ENCODE assay signal across 25 mouse cellular contexts in the genomic region with DNA sequence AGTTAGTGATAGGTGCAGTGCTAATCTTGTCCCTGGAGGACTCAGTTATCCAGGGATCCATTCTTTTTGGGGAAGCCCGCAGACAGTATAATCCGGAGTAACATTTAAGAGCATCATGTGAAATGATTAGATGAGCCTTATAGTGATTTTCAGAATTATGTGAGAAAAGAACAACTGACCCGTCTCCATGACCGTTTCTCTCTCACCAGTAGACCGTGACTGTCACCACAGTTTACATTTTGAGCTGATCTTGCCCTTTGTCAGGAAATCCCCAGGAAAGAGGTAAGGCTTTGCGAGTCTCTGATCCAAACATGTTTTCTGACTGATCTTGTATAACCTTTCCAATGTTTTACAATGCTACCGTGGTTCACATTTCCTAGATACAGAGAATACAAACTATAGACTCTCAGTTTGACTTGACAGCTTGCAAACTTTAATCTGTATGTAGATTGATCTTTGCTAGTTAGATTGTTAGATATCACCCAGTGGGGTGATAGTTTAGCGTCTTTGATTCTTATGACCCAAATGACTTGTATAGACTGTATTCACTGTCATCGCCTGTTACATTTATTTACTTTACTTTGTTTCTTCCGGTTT. TPM values are rescaled to one million over a fixed set of nuclear protein-coding genes. Genes with fewer than 3 reads are reported as not detected.
DNase-seq lines count a peak whose midpoint lies in the region; ATAC-seq and TF ChIP-seq lines count a peak whose summit lies in the region.
"Had no signal": no experiment of that assay in that cellular context is flagged by ENCODE, and none has a peak within 500 bp of the region (broad histone marks: within the 10 kb centered on the region; RNA-seq: fewer than 3 reads in every experiment).

No protein-coding gene starts in this region.

- intact Hi-C loops in gastrocnemius, adult 2 months (cut with DNase I) = no loop called here
- intact Hi-C loops in heart, adult 2 months (cut with DNase I) = no loop called here

- 0 out of 2 replicates have a peak overlapping the region, but pooled peaks have one; percentile 1 for H3K27ac ChIP-seq in gastrocnemius, adult 2 months
- peak overlapping the region; percentile 1; the same call in 1 of the 2 replicates for H3K27ac ChIP-seq in heart, adult 2 months
- no peak overlapping the region for H3K27ac ChIP-seq in heart, embryonic 10.5 days
- H3K27ac ChIP-seq in midbrain, embryonic 16.5 days (ENCODE audit: low read length) = no peak overlapping the region
- H3K27ac ChIP-seq in midbrain, postnatal 0 days (ENCODE audit: low read depth, low read length) = no peak overlapping the region
- H3K27ac ChIP-seq: embryonic facial prominence, embryonic 13.5 days; embryonic facial prominence, embryonic 15.5 days; forebrain, embryonic 10.5 days; forebrain, embryonic 12.5 days had no signal

- TF ChIP-seq CTCF in gastrocnemius, adult 2 months (IDR thresholded peaks at IDR 0.05) = no peak
- TF ChIP-seq CTCF in heart, adult 2 months (IDR thresholded peaks at IDR 0.05) = no peak
- TF ChIP-seq CTCF in midbrain, postnatal 0 days (IDR thresholded peaks at IDR 0.05) = no peak

- TF ChIP-seq EP300 in heart, adult 2 months (IDR thresholded peaks at IDR 0.05; ENCODE audit: insufficient read depth, low read depth, low read length) = no peak

- peaks cover 6% of the 10 kb centered on the region; the same call in 1 of the 2 replicates for H3K79me2 ChIP-seq in heart, adult 2 months (replicated peaks; ENCODE audit: control insufficient read depth, insufficient read depth, low read length)

- no peak overlapping the region for H3K9ac ChIP-seq in heart, adult 2 months (ENCODE audit: low read depth, low read length)
- no peak overlapping the region for H3K9ac ChIP-seq in midbrain, embryonic 16.5 days (ENCODE audit: low read depth, low read length)
- H3K9ac ChIP-seq in midbrain, postnatal 0 days (replicated peaks; ENCODE audit: low read length, poor library complexity, severe bottlenecking) = no peak overlapping the region
- H3K9ac ChIP-seq: embryonic facial prominence, embryonic 13.5 days; embryonic facial prominence, embryonic 15.5 days; forebrain, embryonic 12.5 days had no signal

- no peaks in the 10 kb centered on the region for H3K9me3 ChIP-seq in heart, embryonic 10.5 days
- no peaks in the 10 kb centered on the region for H3K9me3 ChIP-seq in midbrain, embryonic 16.5 days (replicated peaks; ENCODE audit: control insufficient read depth, low read length, poor library complexity, severe bottlenecking)
- no peaks in the 10 kb centered on the region for H3K9me3 ChIP-seq in midbrain, postnatal 0 days (ENCODE audit: low read length)
- H3K9me3 ChIP-seq: embryonic facial prominence, embryonic 13.5 days; embryonic facial prominence, embryonic 15.5 days; forebrain, embryonic 10.5 days; forebrain, embryonic 12.5 days had no signal

- no peaks in the 10 kb centered on the region for H3K27me3 ChIP-seq in heart, adult 2 months (ENCODE audit: control insufficient read depth, insufficient read depth, low read length)
- no peaks in the 10 kb centered on the region for H3K27me3 ChIP-seq in heart, embryonic 10.5 days (ENCODE audit: insufficient read depth, poor library complexity, severe bottlenecking)
- H3K27me3 ChIP-seq in midbrain, embryonic 16.5 days (ENCODE audit: control insufficient read depth, insufficient read depth, low read depth, low read length) = no peaks in the 10 kb centered on the region
- no peaks in the 10 kb centered on the region for H3K27me3 ChIP-seq in midbrain, postnatal 0 days (ENCODE audit: insufficient read depth, low read length)
- H3K27me3 ChIP-seq: embryonic facial prominence, embryonic 13.5 days; embryonic facial prominence, embryonic 15.5 days; forebrain, embryonic 12.5 days had no signal

- 0 out of 2 replicates have a peak, but pooled peaks have one; percentile 9 for ATAC-seq in midbrain, embryonic 16.5 days
- no peak for ATAC-seq in midbrain, postnatal 0 days (ENCODE audit: low FRiP score)
- ATAC-seq: CD4-positive, CD25-positive, alpha-beta regulatory T cell, adult 4 months; forebrain, embryonic 14.5 days; forebrain, embryonic 16.5 days had no signal

- H3K36me3 ChIP-seq in heart, adult 2 months (ENCODE audit: control insufficient read depth, insufficient read depth, low read length) = peaks cover 34% of the 10 kb centered on the region
- no peaks in the 10 kb centered on the region for H3K36me3 ChIP-seq in heart, embryonic 10.5 days
- 0 out of 2 replicates have a peak, but pooled peaks cover 3% of the 10 kb centered on the region for H3K36me3 ChIP-seq in midbrain, embryonic 16.5 days (ENCODE audit: control insufficient read depth, insufficient read depth, low read length)
- no peaks in the 10 kb centered on the region for H3K36me3 ChIP-seq in midbrain, postnatal 0 days (ENCODE audit: insufficient read depth, low read length)
- H3K36me3 ChIP-seq: embryonic facial prominence, embryonic 15.5 days; forebrain, embryonic 10.5 days; forebrain, embryonic 12.5 days had no signal

- no peak overlapping the region for H3K4me2 ChIP-seq in midbrain, embryonic 16.5 days (ENCODE audit: low read length)
- H3K4me2 ChIP-seq in midbrain, postnatal 0 days (ENCODE audit: low read depth, low read length, poor library complexity, severe bottlenecking) = no peak overlapping the region
- H3K4me2 ChIP-seq: embryonic facial prominence, embryonic 13.5 days; embryonic facial prominence, embryonic 15.5 days; forebrain, embryonic 12.5 days had no signal

- 58% methylated on average over 10 of the region's 10 CpGs for WGBS in heart, adult 2 months
- WGBS in heart, embryonic 10.5 days = 68% methylated on average over 10 of the region's 10 CpGs
- WGBS in midbrain, embryonic 16.5 days = 54% methylated on average over 10 of the region's 10 CpGs
- 52% methylated on average over 10 of the region's 10 CpGs for WGBS in midbrain, postnatal 0 days

- peaks cover 19% of the 10 kb centered on the region for H3K4me1 ChIP-seq in heart, adult 2 months (ENCODE audit: control insufficient read depth, insufficient read depth, low read length)
- peaks cover 16% of the 10 kb centered on the region for H3K4me1 ChIP-seq in heart, embryonic 10.5 days
- peaks cover 2% of the 10 kb centered on the region for H3K4me1 ChIP-seq in midbrain, embryonic 16.5 days (ENCODE audit: control insufficient read depth, insufficient read depth, low read length)
- H3K4me1 ChIP-seq in midbrain, postnatal 0 days (ENCODE audit: insufficient read depth, low read length) = no peaks in the 10 kb centered on the region

- no peak overlapping the region for H3K4me3 ChIP-seq in gastrocnemius, adult 2 months
- H3K4me3 ChIP-seq in heart, adult 2 months = no peak overlapping the region
- no peak overlapping the region for H3K4me3 ChIP-seq in heart, embryonic 10.5 days
- H3K4me3 ChIP-seq in midbrain, embryonic 16.5 days (ENCODE audit: low read depth, low read length) = no peak overlapping the region
- no peak overlapping the region for H3K4me3 ChIP-seq in midbrain, postnatal 0 days (ENCODE audit: low read depth, low read length)
- H3K4me3 ChIP-seq: embryonic facial prominence, embryonic 13.5 days; embryonic facial prominence, embryonic 15.5 days; erythroblast, embryonic 14.5 days; forebrain, embryonic 10.5 days; forebrain, embryonic 12.5 days had no signal

- DNase-seq in gastrocnemius, adult 2 months = no peak
- DNase-seq in gastrocnemius, adult 8-10 months (ENCODE audit: low spot score in 2 of 2) = no peak
- DNase-seq in heart, adult 2 months = no peak
- DNase-seq in heart, embryonic 10.5 days (ENCODE audit: low spot score) = no peak
- DNase-seq in midbrain, postnatal 0 days (ENCODE audit: low spot score) = no peak
- DNase-seq: adrenal gland, adult 2 months; adrenal gland, postnatal 10 days; adrenal gland, postnatal 25 days; B cell, adult 2 months; cerebellum, adult 11 months; cerebellum, adult 18-20 months; cerebellum, adult 8-10 months; cerebellum, adult 9-11 months; cerebellum, postnatal 14 days; cerebellum, postnatal 36 days; embryo, embryonic 11 days had no signal

- no peak for TF ChIP-seq POLR2A in heart, adult 2 months (IDR thresholded peaks at IDR 0.05; ENCODE audit: insufficient read depth, low read depth, low read length)

RNA-seq across cellular contexts. Expression of a gene that starts 40.5 kb away (rescaled TPM):
- 100 to 1,000 TPM; 152 to 154 TPM for total RNA-seq in gastrocnemius, adult 2 months (2021)
- total RNA-seq in gastrocnemius, adult 8-10 months (2022) = 100 to 1,000 TPM; 161 to 203 (median 178) TPM
- total RNA-seq in heart, adult 2 months (2021) = 10 to 100 TPM; 41.7 to 44.3 TPM
- 18.3 and 28.5 TPM in 2 replicates for polyA plus RNA-seq in heart, adult 2 months (2012; rRNA removed)
- 45.5 and 53.9 TPM in 2 replicates for polyA plus RNA-seq in heart, embryonic 10.5 days (2016; fragmentation: Nextera tagmentation; extraction: Ambion mirVana)
- 134 and 146 TPM in 2 replicates for polyA plus RNA-seq in midbrain, embryonic 16.5 days (2015; fragmentation: Nextera tagmentation; extraction: Ambion mirVana)
- total RNA-seq in midbrain, postnatal 0 days (2014; rRNA removed) = 159 and 180 TPM in 2 replicates
- polyA plus RNA-seq in midbrain, postnatal 0 days (2015; fragmentation: Nextera tagmentation; extraction: Ambion mirVana) = 161 and 184 TPM in 2 replicates

Comparison
In these comparisons a context has a peak if more than half of its experiments do, and no peak if none do; other contexts are left out.
1. H3K27ac ChIP-seq: peak in gastrocnemius, adult 2 months (single experiment) and heart, adult 2 months (single experiment); none in heart, embryonic 10.5 days (single experiment), midbrain, embryonic 16.5 days (single experiment) and midbrain, postnatal 0 days (single experiment).